Mouse (Mus musculus) ZHBTc4 (cell line): Measurements from ENCODE around the gene Pbxip1.
A peak's percentile ranks its signal among the peaks of the same experiment; 100 is the strongest.

Source experiments
- DNase-seq: peaks from one replicate; pipeline ENCODE4 v3.0.0-alpha.2; 2011; ENCODE audit warnings: low read depth, low spot score

The Pbxip1 gene

DNA sequence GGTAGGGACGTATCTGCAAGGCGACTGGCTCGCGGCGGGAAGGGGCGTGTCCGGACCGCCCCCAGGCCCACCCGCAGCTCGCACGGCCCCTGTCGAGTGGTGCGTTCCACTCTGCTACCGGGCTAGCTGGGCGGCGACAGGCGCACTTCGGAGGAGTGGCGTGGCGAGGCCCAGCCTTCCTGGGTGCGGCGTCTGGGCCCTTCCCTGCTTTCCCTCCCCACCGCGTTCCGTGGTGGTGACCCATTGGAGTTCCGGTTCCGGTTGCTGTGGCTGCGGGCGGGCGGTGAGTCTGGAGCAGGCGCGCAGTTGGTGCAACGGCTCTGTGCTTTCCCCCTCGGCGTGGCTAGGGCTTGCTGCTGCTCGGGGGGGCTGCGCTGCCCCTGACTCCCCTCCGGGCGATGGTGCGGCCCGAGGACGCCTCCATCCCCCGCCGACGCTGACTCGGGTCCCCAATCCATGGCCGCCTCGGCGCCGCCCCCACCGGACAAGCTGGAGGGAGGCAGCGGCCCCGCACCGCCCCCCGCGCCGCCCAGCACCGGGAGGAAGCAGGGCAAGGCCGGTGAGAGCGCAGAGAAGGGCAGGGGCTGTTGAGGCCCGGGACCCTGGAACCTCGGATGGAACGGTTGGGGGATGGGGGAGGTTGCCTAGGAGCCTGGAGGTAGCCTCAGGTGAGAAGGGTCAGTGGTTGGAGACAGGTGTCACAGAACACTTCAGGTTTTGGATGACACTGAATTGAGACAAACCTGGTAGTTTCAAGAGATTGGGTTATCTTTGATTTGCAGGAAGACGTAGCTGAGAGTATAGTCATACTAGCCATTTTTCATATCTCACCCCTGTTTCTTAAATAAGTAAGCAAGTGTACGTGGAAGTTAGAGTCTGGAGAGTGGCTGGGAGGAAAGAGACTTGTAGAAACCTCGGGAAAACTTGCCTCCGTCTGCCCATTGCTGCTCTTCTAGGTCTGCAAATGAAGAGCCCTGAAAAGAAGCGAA lies 6.0 kb upstream of the Pbxip1 start, which contains the start of gene Pygo2:
TSS of gene Pygo2 (plus strand) at position 44 of the 989 bp plus-strand sequence.
- peak; percentile 99 for DNase-seq

- no peak for DNase-seq
These were observed 3.9 kb upstream of the Pbxip1 start for GRCm38 (mm10) chr3:89432606-89433005.

GRCm38 (mm10) chr3:89434532-89434931 lies 2.0 kb upstream of the Pbxip1 start:
- DNase-seq = no peak

DNA sequence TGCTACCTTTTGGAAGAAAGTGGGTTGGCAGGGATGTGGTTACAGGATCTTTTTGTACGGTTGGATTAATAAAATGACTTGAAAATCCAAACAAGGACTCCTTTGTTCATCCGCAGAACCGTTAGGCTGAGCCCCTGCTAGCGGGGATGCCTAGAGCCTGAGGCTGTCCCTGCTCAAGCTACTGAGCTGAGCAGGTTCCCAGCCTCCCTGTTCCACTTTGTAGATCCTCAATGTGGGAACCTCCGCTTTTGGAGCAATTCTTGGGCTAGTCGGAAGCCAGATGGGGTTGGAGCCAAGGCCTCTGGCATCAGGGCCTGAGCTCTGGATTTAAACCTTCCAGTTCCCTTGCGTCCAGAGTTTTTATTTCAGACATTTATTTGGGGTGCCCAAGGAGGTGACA lies 1.5 kb upstream of the Pbxip1 start:
- DNase-seq = no peak

DNA sequence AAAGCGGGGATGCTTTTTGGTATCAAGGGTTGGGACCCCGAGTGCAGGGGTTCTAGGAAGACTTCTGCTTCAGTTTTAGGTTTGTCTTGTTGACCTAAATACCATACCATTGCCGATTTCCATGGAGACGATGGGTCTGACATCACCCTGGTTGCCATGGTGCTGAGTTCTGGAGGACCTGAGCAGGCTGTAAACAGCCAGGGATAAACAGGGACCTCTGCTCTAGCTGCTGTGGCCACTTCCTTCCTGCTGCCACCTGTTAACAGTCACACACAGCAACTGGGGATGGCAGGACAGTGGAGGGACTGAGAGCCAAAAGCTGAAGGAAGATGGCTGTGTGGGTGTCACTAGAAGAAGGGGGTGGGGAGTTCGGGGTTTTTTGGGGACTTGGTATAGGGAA lies 763 bp downstream of the Pbxip1 start:
- DNase-seq = peak; percentile 45

DNA sequence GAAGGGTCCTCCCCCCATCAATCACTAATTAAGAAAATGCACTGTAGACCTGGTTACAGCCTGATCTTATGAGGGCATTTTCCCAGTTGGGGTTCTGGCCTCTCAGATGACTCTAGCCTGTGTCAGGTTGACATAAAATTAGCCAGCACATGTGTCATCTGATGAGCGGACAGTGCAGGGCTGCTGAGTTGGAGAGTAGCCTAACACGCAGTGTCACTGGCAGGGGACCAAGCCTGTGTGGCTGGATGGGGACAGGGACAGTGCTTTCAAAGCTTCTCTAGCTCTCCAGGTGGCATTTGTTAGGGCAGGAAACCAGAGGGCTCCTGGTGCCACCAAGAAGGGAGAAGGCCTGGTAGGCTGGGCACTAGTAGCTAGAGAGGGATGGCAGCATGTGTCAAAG lies 4.2 kb downstream of the Pbxip1 start:
- no peak for DNase-seq

DNA sequence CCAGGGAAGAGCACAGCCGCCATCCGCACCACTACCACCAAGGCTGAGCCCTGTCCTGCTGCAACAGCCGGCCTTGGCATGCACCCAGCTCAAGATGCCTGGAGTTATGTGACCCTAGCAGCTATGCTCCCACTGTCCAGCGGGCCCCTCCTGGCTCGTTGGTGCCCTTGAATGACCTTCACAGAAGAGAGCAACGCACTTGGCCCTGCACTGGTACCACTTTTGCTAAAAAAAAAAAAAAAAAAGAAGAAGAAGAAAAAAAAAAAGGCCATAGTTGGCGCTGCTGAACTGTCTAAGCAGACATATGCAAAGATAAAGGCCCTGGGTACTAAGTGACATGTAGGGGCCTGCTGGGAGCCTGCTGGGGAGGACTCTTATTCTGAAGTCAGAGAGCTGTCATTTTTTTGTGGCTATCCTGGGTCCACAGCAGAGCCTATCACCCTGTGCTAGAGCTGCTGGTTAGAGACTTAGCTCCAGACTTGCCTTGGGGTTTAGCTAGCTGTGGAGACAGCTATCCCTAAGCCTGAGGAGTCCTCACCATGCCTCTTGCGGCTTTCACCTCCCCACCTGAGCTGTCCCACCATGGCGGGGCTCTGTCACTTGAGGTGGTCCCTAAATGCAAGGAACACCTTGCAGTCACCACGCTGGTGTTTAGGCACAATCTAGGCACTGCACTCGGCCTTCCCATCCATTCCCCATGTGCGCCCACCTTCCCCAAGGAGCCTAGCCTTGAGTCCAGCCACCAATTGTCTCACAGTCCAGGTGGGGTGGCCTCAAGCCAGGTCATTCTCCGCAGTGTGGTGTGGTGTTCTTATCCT lies 12.4 kb downstream of the Pbxip1 start:
- peak; percentile 59 for DNase-seq

DNA sequence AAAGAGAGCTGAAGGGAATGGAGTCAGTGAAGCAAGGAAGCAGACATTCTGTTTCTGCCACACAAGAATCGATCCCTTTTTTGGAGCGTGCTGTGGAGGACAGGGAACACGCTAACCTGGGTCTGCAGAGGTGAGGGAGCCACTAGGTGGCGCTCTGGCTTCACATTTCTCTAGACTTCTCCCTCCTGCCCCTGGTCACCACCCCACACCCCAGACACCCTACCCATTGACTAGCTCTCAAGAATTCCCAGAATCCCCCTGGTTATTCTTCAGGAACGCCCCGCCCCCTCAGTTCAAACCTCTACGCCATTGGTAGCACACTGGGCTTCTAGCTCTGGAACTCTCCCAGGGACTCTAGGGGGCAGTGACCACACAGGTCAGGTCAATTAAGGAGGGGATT lies 13.0 kb downstream of the Pbxip1 start:
- DNase-seq = peak; percentile 97

- DNase-seq = peak; percentile 52
These were observed 15.4 kb downstream of the Pbxip1 start for GRCm38 (mm10) chr3:89451916-89452315.

GRCm38 (mm10) chr3:89454401-89455177 lies 18.1 kb downstream of the Pbxip1 start, which contains the start of gene Pmvk:
Gene Pmvk, plus strand, starts transcription at chr3:89454541.
- DNase-seq = peak; percentile 88

- DNase-seq = no peak
These were observed 19.3 kb downstream of the Pbxip1 start for GRCm38 (mm10) chr3:89455786-89456285.

DNA sequence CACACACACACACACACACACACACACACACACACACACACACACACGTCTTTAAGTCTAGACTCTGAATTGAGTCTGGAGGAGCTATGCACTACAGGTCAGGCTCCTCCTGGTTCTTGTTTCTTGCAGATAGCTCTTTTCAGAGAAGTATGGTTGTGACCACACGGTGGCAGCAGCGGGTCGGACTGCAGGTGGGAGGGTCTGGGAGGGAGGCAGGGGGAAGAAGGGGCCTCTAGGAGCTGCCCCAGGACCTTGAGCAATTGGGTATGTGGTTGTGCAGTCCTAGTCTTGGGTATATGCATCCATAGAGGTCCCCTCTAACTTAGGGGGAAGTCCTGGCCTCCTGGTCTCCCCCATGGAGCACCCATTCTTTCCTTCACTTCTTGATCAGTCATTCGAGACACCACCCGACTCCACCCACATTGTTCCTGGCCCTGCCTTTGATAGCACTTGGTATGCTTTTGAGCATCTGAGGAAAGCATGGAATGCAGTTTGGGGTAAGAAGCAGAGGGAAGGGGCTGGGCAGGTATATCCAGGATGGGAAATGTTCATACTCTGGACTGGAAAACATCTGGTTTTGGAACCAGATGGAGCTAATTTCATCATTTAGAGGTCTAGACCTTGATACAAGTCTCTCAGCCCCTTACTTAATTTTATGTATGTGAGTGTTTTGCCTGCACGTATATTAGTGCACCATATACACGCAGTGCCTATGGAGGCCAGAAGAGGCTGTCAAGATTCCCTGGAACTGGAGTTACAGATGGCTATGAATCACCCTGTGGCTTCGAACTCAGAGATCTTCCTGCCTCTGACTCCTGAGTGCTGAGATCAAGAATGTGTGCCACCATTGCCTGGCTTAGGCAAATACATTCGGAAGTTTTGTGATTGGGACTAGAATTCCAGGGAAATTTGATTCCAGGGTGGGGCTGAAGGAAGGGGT lies 20.5 kb downstream of the Pbxip1 start:
- DNase-seq = peak; percentile 94

DNA sequence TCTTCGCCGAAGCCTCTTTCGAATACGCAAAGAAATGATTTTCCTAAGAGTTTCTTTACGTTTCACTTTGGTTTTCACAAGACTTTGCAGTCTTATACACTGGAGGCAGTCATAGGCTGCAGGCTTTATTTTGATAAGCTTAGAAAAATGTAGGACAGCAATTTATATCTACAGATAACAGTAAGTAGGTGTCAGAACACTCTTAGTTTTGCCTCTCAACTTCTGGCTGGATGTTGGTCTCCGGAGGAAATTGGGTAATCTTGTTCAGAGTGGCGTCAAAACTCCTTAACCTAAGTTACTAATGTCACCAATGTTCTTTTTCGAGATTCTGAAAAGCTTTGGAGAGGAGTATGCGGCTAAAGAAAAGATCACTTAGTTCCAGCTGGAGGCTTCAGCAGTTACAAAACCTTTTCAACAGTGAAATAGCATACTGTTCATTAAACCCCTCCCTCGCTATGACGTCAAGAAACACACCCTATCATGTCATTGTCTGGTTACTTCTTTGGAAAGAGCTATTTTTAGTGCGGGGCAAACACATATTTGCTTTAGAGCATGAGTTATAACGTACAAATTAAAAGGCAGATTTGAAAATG lies 22.0 kb downstream of the Pbxip1 start:
- no peak for DNase-seq

- DNase-seq = peak; percentile 96
These were observed 22.7 kb downstream of the Pbxip1 start for GRCm38 (mm10) chr3:89458965-89459807.

DNA sequence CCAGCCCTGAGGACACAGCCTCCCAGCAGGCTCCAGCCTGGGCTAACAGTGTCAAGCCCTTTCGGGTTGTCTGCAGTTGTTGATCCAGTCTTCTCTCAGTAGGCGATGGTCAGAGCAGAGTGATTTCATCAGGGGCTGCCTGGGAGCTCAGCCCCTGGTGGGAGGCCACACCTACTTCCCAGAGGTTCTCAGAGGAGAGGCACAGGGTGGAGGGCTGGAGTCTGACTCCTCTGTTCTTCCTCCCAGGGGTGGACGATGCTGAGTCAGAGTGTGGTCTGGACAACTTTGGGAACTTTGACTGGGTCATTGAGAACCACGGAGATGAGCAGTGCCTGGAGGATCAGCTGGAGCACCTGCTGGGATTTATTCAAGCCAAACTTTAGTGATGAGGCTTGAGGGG lies 31.8 kb downstream of the Pbxip1 start:
- peak; percentile 59 for DNase-seq

DNA sequence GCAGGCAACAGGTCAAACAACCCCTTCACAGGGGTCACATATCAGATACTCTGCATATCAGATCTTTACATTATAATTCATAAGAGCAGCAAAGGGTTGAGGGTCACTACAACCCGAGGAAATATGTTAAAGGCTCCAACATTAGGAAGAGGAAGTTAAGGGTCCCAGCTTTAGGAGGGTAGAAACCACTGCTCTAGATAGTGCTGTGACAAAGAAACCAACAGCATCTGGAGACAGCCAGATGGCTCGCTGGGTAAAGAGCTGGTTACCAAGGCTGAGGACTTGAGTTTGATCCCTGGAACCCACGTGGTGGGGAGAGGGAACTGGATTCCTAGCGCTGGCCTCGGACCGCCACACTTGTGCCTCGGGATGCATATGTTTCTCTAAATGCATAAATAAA lies 35.8 kb downstream of the Pbxip1 start:
- DNase-seq = no peak

- no peak for DNase-seq
These were observed 37.3 kb downstream of the Pbxip1 start for GRCm38 (mm10) chr3:89473838-89474237.

GRCm38 (mm10) chr3:89479055-89479454 lies 42.5 kb downstream of the Pbxip1 start:
- DNase-seq = no peak

DNA sequence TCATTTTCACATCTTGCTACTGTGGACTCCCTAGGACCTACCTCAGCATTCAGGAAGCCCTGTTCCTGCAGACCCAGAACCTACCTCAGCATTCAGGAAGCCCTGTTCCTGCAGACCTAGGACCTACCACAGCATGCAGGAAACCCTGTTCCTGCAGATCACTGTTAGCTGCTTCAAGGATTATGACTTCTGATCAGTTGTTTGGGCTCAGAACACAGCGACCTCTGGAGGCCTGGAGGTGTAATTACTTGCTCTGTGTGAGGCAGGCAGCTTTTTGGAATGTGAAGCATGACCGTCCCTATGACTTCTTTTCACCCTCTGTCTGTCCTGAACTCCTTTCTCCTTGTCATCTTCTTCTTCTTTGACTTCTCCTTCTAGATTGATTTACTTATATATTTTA lies 45.0 kb downstream of the Pbxip1 start:
- DNase-seq = peak; percentile 94
